Mouse (Mus musculus) layer of hippocampus, postnatal 10 days (tissue): ENCODE measurements around the gene Ier3. TPM values are rescaled to one million over a fixed set of nuclear protein-coding genes. Genes with fewer than 3 reads are reported as not detected.

Experiments used
- DNase-seq, 2 experiments: peaks; one replicate each; pipeline ENCODE4 v3.0.0; 2021; ENCODE audit warnings: low spot score in 2 of 2
- total RNA-seq, 2 experiments: library from RNA; stranded (reverse); gene quantifications; 2 replicates each; pipeline ENCODE4 v1.2.3; 2021

Ier3 gene
- total RNA-seq, 2 experiments from 2014 or later = 4.3 to 4.6 TPM

DNA sequence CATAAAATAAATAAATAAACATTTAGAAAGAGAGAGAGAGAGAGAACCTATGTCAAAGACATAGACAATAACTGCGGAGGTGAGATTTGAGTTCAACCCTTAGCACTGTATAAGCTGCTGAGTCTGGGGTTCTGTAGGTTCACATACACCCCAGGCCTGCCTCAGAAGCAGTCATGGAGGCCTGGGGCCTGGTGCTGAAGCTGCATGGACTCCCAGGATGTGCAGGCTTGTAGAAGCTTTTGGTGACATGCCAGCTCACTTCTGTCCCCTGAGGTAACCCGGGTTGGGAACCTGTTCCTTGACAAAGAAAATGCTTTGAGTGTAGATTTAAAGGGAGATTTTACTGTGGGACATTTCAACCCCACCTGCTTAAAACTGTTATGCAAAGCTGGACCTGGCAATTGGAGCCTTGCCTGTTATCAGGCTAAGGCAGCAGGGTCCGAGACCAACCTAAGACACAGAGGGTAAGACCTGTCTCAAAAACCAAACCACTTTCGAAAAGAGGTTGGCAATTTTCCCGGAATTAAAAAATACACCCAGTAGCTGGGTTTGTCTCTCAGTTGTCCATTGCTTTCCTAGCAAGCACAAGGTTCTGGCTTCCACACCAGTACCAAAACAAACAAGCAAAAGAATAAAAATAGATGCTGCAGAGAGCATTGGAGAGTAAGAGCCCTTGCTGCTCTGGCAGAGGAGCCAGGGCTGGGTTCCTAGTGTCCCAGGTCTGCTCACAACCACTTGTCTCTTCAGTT, 10.4 kb upstream of the Ier3 start:
- no peak for DNase-seq

DNA sequence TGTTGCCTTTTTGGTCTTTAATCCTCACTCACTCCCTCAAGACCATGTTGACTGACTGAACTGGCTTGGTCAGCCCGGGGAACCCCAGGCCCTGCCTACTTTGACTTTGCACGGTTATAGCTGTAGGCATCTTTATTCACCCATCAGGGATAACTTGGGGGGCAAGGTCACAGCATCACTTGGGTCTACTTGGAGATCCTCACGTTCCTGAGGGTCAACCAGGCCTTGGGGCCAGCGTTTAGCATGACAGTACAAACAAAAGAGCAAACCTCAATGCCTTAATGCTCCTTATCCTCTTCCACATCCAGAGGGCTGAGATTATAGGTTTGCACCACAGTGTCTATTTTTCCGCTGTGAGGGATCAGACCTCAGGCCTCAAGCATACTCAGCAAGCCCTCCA, 9.2 kb upstream of the Ier3 start:
- no peak for DNase-seq

DNA sequence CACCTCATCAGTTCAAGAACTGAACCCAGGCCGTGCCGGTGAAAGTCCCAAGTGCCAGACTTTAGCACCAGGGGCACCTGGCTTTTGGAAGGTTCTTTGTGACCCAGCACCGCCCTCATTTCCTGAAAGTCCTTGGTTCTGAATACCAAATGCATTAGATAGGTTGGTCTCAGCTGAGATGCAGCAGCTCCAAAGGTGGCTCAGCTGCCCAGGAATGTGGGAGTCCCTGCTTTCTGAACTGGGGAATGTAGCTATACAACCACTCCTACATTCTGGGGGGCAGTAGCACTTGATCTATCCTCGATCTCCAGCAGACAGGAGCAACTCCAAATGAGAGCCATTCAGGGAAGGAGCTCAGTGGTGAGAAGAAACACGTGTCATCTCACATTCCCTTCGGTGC, 8.7 kb upstream of the Ier3 start:
- DNase-seq = no peak

DNA sequence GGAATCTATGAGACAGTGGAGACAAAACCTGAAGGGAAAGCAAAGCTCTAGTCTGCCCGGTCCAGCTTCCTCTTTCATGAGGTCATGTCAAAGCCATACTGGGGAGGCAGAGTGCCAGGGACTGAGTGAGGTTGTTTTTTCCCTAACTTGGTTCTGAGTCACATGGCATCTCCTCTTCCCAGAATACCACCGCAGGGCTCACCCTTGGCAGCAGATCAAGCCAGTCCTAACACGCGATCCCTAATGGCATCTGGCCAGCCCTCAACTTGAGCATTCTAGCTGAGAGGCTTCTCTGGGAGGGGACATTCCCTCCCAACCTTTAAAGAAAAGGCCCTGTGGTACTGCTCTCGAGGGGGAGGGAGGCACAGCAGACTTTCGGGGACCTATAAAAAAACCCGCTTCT, 8.2 kb upstream of the Ier3 start:
- DNase-seq = peak; percentile 54 to 69

DNA sequence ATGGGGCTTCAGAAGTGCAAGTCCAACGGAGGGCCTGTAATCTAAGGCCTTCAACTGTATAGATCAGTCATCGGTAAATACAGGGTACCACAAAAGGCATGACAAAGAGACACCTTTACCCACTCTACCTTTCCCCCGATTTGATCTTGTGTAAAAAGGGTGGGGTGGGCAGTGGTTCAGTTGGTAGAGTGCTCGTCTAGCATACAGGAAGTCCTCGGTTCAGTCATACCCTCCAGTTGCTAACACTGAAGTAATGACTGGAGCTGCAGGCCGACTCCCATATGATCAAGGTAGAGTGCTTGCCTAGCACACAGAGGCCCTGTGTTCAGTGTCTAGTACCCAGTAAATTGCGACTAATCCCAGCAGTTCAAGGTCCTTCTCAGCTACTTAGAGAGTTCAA, 7.8 kb upstream of the Ier3 start:
- no peak for DNase-seq

DNA sequence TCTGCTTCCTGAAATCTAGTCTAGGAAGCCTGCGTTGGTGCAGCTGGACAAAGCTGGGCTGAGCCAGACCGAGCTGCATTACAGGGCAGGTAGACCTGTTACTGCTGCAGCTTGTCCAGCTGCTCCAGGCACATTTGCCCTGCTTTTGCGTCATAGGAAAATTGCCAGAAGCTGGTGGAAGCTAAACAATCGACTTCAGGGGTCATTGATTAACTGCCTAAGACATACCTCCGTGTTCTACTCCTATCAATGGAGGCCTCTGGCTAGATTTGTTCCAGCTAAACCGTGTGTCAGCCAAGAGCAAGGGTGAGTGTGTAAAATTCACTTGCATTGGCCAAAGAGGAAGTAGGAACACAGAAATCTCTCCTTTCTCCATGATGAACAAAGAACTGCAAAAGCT, 6.8 kb upstream of the Ier3 start:
- DNase-seq = no peak

DNA sequence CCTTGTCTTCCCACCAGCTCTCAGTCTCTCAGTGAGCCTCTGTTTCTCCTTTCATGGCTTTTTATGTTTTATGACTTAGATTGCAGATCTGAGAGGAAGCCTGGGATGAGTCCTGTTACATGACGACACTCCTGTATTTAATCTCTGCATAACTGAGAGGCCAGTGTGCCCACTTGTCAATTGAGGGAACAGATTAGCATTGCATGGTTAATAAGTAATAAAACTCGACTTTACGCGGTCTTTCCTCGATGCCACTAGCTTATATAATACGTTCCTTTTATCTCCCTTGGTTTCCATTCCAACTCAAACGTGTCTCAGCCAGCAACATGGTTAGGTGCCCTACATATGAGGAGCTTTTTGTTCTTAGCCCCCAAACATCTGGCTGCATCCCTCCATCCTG, 5.6 kb upstream of the Ier3 start:
- DNase-seq = no peak

DNA sequence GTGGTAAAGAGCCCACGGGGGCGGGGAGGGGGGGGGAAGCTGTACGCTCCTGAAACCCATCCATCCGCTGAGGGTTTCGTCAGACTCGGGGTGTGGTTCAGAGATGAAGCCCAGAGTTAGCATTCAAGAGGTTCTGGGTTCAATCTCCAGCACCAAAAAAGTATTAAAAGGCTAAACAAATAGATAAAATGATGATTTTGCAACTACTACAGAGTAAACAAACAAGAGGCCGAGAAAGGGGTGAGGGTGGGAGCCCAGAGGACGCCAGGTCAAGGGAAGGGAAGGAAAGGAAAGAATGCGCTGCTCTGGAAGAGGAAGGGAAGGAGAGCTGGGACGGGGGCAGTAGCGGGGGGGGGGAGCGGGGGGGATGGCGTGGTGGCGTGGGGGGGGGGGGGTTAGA, 4.8 kb upstream of the Ier3 start:
- no peak for DNase-seq

DNA sequence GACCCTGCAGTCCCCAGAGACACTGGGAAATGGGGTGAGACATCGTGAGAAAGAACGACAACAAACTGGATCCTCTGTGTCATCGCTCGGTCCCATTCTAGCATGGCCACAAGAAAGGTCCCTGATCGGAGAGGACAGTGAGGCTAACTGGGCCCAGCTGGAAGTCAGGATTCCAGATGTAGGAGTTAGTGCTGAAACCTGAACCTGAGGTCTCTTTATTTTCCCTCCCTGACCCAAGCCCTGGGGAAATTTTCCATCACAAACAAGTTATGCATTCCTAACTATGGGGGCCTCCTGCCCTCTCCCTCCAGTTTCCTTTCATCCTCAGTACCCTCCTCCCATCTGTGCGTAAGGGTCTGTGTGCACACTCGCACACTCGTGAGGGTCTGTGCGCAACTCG, 4.3 kb upstream of the Ier3 start:
- DNase-seq = no peak

DNA sequence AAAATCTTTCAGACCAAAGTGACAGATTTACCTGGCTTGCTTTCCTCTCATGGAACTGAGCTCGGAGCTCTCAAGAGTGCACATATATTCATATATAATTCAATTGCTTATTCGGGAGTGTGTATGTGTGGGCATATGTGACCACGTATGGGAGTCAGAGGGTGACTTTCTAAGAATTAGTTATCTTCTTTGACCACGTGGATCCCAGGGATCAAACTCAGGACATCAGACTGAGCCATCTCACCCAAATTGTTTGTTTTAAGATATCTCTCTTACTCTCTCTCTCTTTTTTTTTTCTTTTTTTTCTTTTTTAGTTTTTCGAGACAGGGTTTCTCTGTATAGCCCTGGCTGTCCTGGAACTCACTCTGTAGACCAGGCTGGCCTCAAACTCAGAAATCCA, 1.4 kb upstream of the Ier3 start:
- DNase-seq = no peak

DNA sequence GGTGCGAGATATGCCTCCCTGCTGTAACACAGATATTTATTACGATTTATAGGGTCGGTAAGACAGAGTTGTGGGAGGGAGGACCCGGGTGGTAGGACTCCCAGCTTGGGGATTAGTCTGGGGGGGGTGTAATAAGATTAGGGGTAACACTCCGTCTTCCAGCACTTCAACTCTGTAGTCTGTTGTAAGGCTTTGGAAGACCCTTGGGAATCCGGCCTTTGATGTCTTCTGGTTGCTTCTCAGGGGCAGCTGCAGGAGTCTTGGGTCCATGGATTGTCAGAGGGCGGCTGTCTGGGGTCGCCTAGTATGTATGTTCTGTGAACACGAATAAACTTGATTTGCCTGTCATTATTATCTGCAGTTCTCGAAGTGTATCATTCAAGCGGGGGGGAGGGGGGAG, 1.1 kb downstream of the Ier3 start:
- no peak for DNase-seq

DNA sequence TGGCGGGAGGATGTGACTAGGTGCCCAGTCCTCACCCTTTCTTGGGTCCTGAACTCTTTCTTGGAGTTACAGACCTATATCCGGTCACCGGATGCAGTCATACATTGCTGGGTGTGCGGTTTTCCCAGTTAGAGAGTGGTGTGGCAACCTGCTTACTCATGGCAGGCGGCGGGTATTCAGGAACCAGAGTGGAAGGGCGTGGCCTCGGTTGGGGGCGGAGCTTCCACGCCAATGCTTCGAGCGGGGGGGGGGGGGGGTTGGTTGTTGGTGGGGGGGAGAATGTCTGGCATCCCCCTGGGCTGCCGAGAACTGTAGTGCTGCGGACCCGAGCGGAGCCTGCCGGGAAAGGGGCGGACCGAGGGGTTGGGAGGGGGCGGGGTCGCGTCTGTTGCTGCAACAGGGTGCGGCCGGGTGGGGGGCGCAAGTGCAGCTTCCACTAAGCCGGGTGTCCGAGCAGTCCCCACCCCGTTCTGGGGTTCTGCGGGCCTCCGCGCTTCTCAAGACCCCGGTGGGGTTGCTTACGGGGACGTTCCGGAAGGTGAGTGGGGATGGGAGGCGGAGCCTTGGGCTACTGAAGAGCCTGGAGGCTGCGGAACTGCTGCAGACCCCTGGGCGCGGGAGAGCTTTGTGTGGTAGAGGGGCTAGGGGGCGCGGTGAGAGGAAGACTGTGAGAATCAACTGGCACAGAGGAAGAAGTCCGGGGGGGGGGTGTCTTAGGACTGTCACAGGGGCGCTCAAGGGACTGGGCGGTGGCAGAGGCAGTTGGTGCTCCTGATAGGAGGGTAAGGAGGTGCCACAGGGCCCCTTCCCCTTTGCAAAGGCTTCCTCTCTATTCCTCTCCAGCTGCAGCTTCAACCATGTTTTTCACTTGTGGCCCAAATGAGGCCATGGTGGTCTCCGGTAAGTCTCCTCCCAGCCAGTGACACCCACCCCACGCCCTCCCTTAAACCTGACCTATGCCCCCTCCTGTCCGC, 1.8 kb downstream of the Ier3 start, which contains the start of gene Flot1:
Gene Flot1 (plus strand): TSS at position 267 of the 974 bp plus-strand sequence.
- peak; percentile 71 to 83 for DNase-seq

DNA sequence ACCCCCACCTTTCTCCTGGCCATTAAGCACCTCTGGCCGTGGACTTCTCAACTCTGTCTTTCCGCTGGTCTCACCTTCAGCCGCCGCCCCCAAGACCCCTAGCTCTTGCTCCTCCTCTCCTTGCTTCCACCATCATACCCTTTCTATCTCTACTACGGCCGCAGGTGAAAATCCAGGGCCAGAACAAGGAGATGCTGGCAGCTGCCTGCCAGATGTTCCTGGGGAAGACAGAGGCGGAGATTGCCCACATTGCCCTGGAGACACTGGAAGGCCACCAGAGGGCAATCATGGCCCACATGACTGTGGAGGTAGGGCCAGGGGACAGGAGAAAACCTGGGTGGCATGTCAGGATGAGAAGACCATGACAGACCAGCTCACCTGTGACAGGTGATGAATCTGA, 2.9 kb downstream of the Ier3 start:
- DNase-seq = no peak

DNA sequence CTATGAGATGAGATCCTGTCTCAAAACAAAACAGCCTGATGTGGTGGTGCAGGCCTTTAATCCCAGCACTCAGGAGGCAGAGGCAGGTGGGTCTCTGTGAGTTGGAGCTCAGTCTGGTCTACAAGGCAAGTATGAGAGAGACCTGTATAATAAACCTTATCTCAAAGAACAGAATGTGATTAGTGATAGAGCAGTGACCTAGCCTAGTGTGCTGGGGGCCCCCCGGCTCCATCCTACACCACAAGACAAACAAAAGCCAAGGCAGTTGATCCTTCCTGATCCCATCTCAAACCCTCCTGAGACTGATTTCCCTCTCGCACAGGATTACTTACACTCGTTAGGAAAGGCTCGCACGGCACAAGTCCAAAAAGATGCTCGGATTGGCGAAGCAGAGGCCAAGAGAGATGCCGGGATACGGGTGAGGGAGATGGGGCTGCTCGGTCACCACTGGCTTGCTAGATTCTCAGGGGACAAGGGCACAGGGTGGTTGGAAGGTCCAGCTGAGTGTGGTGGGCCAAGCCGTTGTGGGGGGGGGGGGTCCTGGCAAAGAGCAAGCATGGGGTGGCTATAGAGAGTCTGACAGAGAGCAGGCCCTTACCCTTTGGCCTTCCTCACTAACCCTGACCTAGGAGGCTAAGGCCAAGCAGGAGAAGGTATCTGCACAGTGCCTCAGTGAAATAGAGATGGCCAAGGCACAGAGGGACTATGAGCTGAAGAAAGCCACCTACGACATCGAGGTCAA, 3.8 kb downstream of the Ier3 start:
- DNase-seq = no peak

DNA sequence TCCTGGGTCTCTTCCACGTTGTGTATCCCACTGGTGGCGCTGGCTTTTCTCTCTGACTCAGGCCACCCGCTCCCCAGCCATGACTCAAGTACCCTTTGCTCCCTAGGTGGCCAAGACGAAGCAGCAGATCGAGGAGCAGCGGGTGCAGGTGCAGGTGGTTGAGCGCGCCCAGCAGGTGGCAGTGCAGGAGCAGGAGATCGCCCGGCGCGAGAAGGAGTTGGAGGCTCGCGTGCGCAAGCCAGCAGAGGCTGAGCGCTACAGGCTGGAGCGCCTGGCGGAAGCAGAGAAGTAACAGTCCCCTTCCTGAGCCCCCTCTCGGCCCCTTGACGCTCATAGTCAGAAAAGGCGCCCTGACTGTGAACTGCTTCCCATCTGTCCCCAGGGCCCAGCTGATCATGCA, 8.3 kb downstream of the Ier3 start:
- DNase-seq = peak; percentile 80 to 85

DNA sequence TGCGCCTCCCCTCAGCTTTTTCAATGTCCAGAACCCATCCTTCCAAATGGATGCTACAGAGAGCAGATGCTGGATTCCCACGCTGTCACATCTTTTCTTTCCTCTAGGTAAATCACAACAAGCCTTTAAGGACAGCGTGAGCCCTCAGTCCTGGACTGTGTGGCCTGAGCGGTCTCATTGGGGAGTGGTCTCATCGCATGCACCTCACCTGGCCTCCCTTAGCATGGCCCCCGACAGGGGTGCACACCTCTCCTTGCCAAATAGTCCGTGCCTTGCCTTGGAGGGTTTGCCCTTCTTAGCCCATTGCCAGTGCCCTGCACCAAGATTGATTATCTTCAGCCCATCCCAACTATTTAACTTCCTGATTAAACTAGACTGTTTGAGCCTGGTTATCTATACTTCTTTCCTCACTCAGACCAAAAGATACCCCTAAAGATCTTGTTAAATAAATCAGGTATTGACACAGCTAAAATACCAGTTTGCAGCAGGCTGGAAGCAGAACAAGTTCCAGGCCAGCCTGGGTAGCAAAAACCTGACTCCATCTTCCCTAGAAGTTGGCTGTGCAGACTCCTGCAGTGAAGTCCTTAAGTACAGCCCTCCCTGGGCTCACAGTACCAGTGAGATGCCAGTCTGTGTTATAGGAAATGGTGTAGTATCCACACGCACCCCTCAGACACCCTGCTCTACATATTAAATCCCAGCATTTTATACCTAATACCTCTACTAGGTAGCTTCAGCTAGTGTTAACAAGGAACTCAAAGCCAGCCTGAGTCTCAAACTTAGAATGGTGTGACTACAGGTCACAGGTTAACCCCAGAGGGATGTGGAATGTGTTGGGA, 11.1 kb downstream of the Ier3 start:
- DNase-seq = no peak

DNA sequence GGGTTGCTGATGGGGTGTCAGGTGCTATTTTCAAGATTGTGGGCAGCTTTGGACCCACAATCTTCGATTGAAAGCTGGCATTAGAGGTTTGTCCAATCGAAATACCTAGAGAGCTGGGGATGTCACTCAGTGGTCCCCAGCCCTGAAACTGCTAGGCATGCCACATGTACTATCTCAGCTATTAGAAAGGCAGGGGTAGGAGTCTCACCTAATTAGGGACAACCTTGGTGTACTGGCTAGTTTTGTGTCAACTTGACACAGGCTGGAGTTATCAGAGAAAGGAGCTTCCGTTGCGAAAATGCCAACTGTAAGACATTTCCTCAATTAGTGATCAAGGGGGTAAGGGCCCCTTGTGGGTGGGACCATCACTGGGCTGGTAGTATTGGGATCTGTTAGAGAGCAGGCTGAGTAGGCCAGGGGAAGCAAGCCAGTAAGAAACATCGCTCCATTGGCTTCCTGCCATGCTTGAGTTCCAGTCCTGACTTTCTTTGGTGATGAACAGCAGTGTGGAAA, 11.8 kb downstream of the Ier3 start:
- DNase-seq = peak; percentile 28 to 43

DNA sequence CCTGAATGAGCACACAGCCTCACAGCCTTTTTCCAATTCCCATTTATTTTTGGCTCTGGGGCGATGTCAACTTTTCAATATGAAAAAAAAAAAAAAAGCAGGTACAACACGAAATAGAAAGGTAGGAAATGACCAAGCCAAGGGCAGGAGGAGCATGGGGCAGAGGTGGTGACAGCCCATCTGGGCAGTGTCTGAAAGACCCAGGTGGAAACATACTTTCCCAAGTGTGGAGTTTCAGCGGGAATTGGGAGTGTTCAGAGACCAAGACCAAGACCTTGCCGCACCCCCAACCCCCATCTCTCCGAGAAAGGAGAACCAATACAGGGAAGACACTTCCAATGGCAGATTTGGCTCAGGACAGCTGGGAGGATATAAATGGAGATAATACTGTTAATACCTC, 12.4 kb downstream of the Ier3 start:
- DNase-seq = no peak

DNA sequence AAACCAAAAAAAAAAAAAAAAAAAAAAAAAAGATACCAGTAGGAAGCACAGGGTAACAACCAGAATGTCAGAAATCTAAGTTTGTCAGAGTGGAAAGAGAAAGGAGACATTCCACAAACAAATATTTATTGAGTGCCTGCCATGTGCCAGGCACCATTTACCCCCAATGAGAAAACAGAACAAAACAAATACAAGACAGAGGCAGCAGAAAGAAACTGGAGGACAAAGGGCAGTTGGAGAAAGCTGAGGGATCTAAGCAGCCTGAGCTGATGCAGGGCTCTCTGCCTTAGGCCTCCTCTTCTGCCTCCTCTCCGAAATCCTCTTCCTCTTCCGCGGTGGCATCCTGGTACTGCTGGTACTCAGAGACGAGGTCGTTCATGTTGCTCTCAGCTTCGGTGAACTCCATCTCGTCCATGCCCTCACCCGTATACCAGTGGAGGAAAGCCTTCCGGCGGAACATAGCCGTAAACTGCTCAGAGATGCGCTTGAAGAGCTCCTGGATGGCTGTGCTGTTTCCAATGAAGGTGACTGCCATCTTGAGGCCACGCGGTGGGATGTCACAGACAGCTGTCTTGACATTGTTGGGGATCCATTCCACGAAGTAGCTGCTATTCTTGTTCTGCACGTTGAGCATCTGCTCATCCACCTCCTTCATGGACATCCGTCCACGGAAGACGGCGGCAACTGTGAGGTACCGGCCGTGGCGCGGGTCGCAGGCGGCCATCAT, 13.4 kb downstream of the Ier3 start:
- peak in 1 of 2 experiments; percentile 41 for DNase-seq
